Mouse (Mus musculus) gastrocnemius, adult 2 months (tissue): ENCODE data around the gene Gm49711. TPM values are rescaled to one million over a fixed set of nuclear protein-coding genes. Genes with fewer than 3 reads are reported as not detected.

ENCODE experiments used
- DNase-seq: peaks from one replicate; pipeline ENCODE4 v3.0.0; 2022
- H3K27ac ChIP-seq: fragments of 200-600 bp; 2 replicates; pipeline ENCODE4 v1.8.1; 2022; ENCODE audit warnings: mild to moderate bottlenecking
- H3K4me3 ChIP-seq: fragments of 200-600 bp; 2 replicates; pipeline ENCODE4 v1.8.1; 2022; ENCODE audit warnings: mild to moderate bottlenecking, moderate library complexity
- CTCF ChIP-seq: fragments of 200-600 bp; IDR thresholded peaks from 2 replicates; pipeline ENCODE4 v1.8.1; 2022; ENCODE audit warnings: antibody characterized with exemption, mild to moderate bottlenecking, moderate library complexity
- intact Hi-C: fragments of 180-260 bp; cut with DNase I; formaldehyde crosslinking; loops from one replicate; pipeline ENCODE4 v1.15.1; 2025
- long read RNA-seq, 2 experiments: library from polyadenylated mRNA; stranded (forward); transcript quantifications; one replicate each; pipeline ENCODE4 v2.0.0; 2021
- total RNA-seq, 2 experiments: library from RNA; stranded (reverse); gene quantifications; 2 replicates each; pipeline ENCODE4 v1.2.3; 2021

The Gm49711 gene
- not detected for total RNA-seq
- long read RNA-seq, experiment 1 = 0 reads
- long read RNA-seq, experiment 2 = 0 reads

- peak; percentile 91 for DNase-seq
- TF ChIP-seq CTCF = peak; percentile 23; the same call in 1 of the 2 replicates
- intact Hi-C loops = loop anchor here (5.0 kb wide), 5 partner anchors 44 to 244 kb away; partner anchors contain the start of gene Smim11
- H3K27ac ChIP-seq = peak within 1 kb of the TSS; percentile 96
- peak within 1 kb of the TSS; percentile 98 for H3K4me3 ChIP-seq
These were observed at the start of gene Gm49711, which contains the start of the genes Mrps6 and Slc5a3 for GRCm38 (mm10) chr16:92057852-92058643. Gene Gm49711 (plus strand): TSS chr16:92058316. Gene Mrps6 (plus strand): TSS chr16:92058270. Gene Slc5a3 (plus strand): TSS chr16:92058322.

GRCm38 (mm10) chr16:92009586-92009985, 48.5 kb upstream of the Gm49711 start:
- H3K27ac ChIP-seq = no peak overlapping the region
- no peak for DNase-seq
- no peak overlapping the region for H3K4me3 ChIP-seq
- TF ChIP-seq CTCF = no peak
- intact Hi-C loops = no loop called here

- no peak for TF ChIP-seq CTCF
- intact Hi-C loops = no loop called here
- Histone ChIP-seq H3K27ac (no peak overlapping the region), H3K4me3 (no peak overlapping the region)
- DNase-seq = no peak
These were observed 41.3 kb upstream of the Gm49711 start for GRCm38 (mm10) chr16:92016792-92017191.

GRCm38 (mm10) chr16:92019141-92020118, 38.7 kb upstream of the Gm49711 start:
- H3K27ac ChIP-seq = peak overlapping the region; percentile 72
- intact Hi-C loops = no loop called here
- peak overlapping the region; percentile 70 for H3K4me3 ChIP-seq
- TF ChIP-seq CTCF = no peak
- DNase-seq = peak; percentile 37

- DNase-seq = no peak
- intact Hi-C loops = no loop called here
- no peak for TF ChIP-seq CTCF
- Histone ChIP-seq H3K27ac (no peak overlapping the region), H3K4me3 (no peak overlapping the region)
These were observed 36.3 kb upstream of the Gm49711 start for GRCm38 (mm10) chr16:92021656-92022400.

- Histone ChIP-seq H3K27ac (no peak overlapping the region), H3K4me3 (no peak overlapping the region)
- TF ChIP-seq CTCF = no peak
- DNase-seq = no peak
- intact Hi-C loops = no loop called here
These were observed 35.4 kb upstream of the Gm49711 start for GRCm38 (mm10) chr16:92022494-92023283.

GRCm38 (mm10) chr16:92033286-92033685, 24.8 kb upstream of the Gm49711 start:
- Histone ChIP-seq H3K27ac (no peak overlapping the region), H3K4me3 (no peak overlapping the region)
- intact Hi-C loops = no loop called here
- no peak for TF ChIP-seq CTCF
- DNase-seq = no peak

- intact Hi-C loops = no loop called here
- H3K4me3 ChIP-seq = no peak overlapping the region
- no peak for TF ChIP-seq CTCF
- no peak overlapping the region for H3K27ac ChIP-seq
- DNase-seq = no peak
These were observed 23.4 kb upstream of the Gm49711 start for GRCm38 (mm10) chr16:92034676-92035075.

- no peak overlapping the region for H3K4me3 ChIP-seq
- no peak for TF ChIP-seq CTCF
- no peak overlapping the region for H3K27ac ChIP-seq
- intact Hi-C loops = no loop called here
- no peak for DNase-seq
These were observed 21.4 kb upstream of the Gm49711 start for GRCm38 (mm10) chr16:92036701-92037100.

GRCm38 (mm10) chr16:92037891-92038607, 20.1 kb upstream of the Gm49711 start:
- intact Hi-C loops = no loop called here
- no peak for DNase-seq
- H3K27ac ChIP-seq = no peak overlapping the region
- no peak for TF ChIP-seq CTCF
- no peak overlapping the region for H3K4me3 ChIP-seq

GRCm38 (mm10) chr16:92039421-92039820, 18.7 kb upstream of the Gm49711 start:
- TF ChIP-seq CTCF = no peak
- intact Hi-C loops = no loop called here
- no peak overlapping the region for H3K27ac ChIP-seq
- DNase-seq = no peak
- no peak overlapping the region for H3K4me3 ChIP-seq
